ENCODE assay signal across 25 mouse cellular contexts in the genomic region with DNA sequence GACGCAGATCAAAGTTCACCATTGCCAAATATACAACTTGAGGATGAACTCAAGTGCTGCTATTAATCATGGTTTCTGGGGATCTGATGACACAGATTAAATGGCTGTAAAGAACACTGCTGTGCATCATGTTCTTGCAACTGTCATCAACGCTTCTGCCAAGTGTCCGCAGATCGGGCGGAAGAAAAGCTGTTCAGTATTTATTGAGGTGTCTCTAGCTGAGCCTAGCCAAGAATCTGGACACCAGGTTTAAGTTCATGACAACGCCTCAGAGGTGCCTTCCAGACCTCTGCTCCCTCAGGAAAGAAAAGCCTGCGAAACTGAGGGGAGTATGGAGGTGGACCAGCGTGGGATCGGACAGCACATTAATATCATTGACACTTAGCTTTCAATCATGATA. TPM values are rescaled to one million over a fixed set of nuclear protein-coding genes. Genes with fewer than 3 reads are reported as not detected.
"Had no signal": no experiment of that assay in that cellular context is flagged by ENCODE, and none has a peak within 500 bp of the region (broad histone marks: within the 10 kb centered on the region; RNA-seq: fewer than 3 reads in every experiment).

No protein-coding gene starts in this region.

- H3K4me3 ChIP-seq: heart, embryonic 10.5 days; heart, embryonic 12.5 days; hindbrain, embryonic 13.5 days; kidney, embryonic 15.5 days; limb, embryonic 13.5 days; limb, embryonic 15.5 days; liver, embryonic 12.5 days had no signal

- DNase-seq: gastrocnemius, postnatal 14 days; gastrocnemius, postnatal 36 days; heart, adult 18-20 months; heart, postnatal 10 days; heart, postnatal 36 days; kidney, adult 11 months; kidney, adult 2 months; kidney, adult 9 months; kidney, postnatal 14 days; kidney, postnatal 36 days; layer of hippocampus, adult 9-11 months; layer of hippocampus, postnatal 36 days had no signal

- H3K4me2 ChIP-seq: heart, embryonic 12.5 days; hindbrain, embryonic 13.5 days; kidney, embryonic 15.5 days; limb, embryonic 13.5 days; limb, embryonic 15.5 days; liver, embryonic 12.5 days had no signal

- H3K36me3 ChIP-seq: heart, embryonic 10.5 days; hindbrain, embryonic 13.5 days; kidney, embryonic 15.5 days; limb, embryonic 13.5 days; limb, embryonic 15.5 days; liver, embryonic 12.5 days had no signal

- H3K9ac ChIP-seq: heart, embryonic 12.5 days; hindbrain, embryonic 13.5 days; kidney, embryonic 15.5 days; limb, embryonic 13.5 days; limb, embryonic 15.5 days; liver, embryonic 12.5 days; liver, embryonic 14.5 days had no signal

- H3K27ac ChIP-seq: heart, embryonic 10.5 days; hindbrain, embryonic 13.5 days; kidney, embryonic 15.5 days; kidney, postnatal 0 days; limb, embryonic 13.5 days; limb, embryonic 15.5 days; liver, embryonic 12.5 days; liver, embryonic 14.5 days had no signal

- H3K27me3 ChIP-seq: heart, embryonic 12.5 days; hindbrain, embryonic 13.5 days; kidney, embryonic 15.5 days; limb, embryonic 13.5 days; limb, embryonic 15.5 days; liver, embryonic 12.5 days had no signal

- ATAC-seq: hindbrain, embryonic 16.5 days; intestine, embryonic 16.5 days; liver, embryonic 12.5 days had no signal

- H3K9me3 ChIP-seq: heart, embryonic 10.5 days; hindbrain, embryonic 13.5 days; kidney, embryonic 15.5 days; limb, embryonic 13.5 days; limb, embryonic 15.5 days; liver, embryonic 12.5 days had no signal

- H3K4me1 ChIP-seq: heart, embryonic 12.5 days; hindbrain, embryonic 13.5 days; liver, embryonic 12.5 days had no signal

RNA-seq across cellular contexts. Expression of a gene that starts 44.1 kb away (rescaled TPM):
- total RNA-seq: hematopoietic stem cell, adult 5-6 weeks; liver, adult 2 months had no signal
- polyA plus RNA-seq: liver, adult 2 months had no signal
